Mouse (Mus musculus): ENCODE data around the gene Exoc7. TPM values are rescaled to one million over a fixed set of nuclear protein-coding genes. Genes with fewer than 3 reads are reported as not detected.

Gene Exoc7
- polyA plus RNA-seq, 1 experiment: 31.5 TPM

GRCm38 (mm10) chr11:116244580-116244979 is 62.5 kb downstream of the Exoc7 start:
- Histone ChIP-seq H3K27me3 (ENCODE audit: control insufficient read depth, insufficient read depth, insufficient read length) (no peaks in the 10 kb centered on the region), H3K79me3 (ENCODE audit: low read depth) (no peaks in the 10 kb centered on the region), H3K4me3 (ENCODE audit: insufficient read depth, poor library complexity, severe bottlenecking) (no peak overlapping the region), H3ac (ENCODE audit: control insufficient read depth, insufficient read length, low read depth) (no peak overlapping the region), H3K79me2 (ENCODE audit: control insufficient read depth, insufficient read depth) (no peaks in the 10 kb centered on the region), H3K36me3 (ENCODE audit: control insufficient read depth, insufficient read depth) (peaks cover 50% of the 10 kb centered on the region)
- TF ChIP-seq CEBPB (IDR thresholded peaks at IDR 0.05; ENCODE audit: low read depth): no peak
- TF ChIP-seq FOSL1 (IDR thresholded peaks at IDR 0.05; ENCODE audit: insufficient read depth, low read length, poor library complexity, severe bottlenecking): no peak
- no peak for TF ChIP-seq MYOG (IDR thresholded peaks at IDR 0.05; ENCODE audit: control insufficient read depth, extremely low read depth, insufficient read length)
- TF ChIP-seq MYOD1 (IDR thresholded peaks at IDR 0.05; ENCODE audit: control insufficient read depth, insufficient read length, low read depth): no peak
- TF ChIP-seq CTCF (IDR thresholded peaks at IDR 0.05; ENCODE audit: control insufficient read depth, insufficient read depth, insufficient read length): no peak
- TF ChIP-seq MAX (IDR thresholded peaks at IDR 0.05): no peak
- no peak for TF ChIP-seq USF1 (IDR thresholded peaks at IDR 0.05; ENCODE audit: low read depth)

- H3ac ChIP-seq (ENCODE audit: control insufficient read depth, insufficient read length, low read depth): no peak overlapping the region
- no peaks in the 10 kb centered on the region for H3K27me3 ChIP-seq (ENCODE audit: control insufficient read depth, insufficient read depth, insufficient read length)
- H3K79me2 ChIP-seq (ENCODE audit: control insufficient read depth, insufficient read depth): no peaks in the 10 kb centered on the region
- H3K79me3 ChIP-seq (ENCODE audit: low read depth): no peaks in the 10 kb centered on the region
- TF ChIP-seq CEBPB (IDR thresholded peaks at IDR 0.05; ENCODE audit: low read depth) (no peak), FOSL1 (IDR thresholded peaks at IDR 0.05; ENCODE audit: insufficient read depth, low read length, poor library complexity, severe bottlenecking) (no peak), MAX (IDR thresholded peaks at IDR 0.05) (no peak), CTCF (IDR thresholded peaks at IDR 0.05; ENCODE audit: control insufficient read depth, insufficient read depth, insufficient read length) (no peak), USF1 (IDR thresholded peaks at IDR 0.05; ENCODE audit: low read depth) (no peak), MYOG (IDR thresholded peaks at IDR 0.05; ENCODE audit: control insufficient read depth, extremely low read depth, insufficient read length) (no peak), MYOD1 (IDR thresholded peaks at IDR 0.05; ENCODE audit: control insufficient read depth, insufficient read length, low read depth) (no peak)
- peaks cover 23% of the 10 kb centered on the region for H3K36me3 ChIP-seq (ENCODE audit: control insufficient read depth, insufficient read depth)
- H3K4me3 ChIP-seq (ENCODE audit: insufficient read depth, poor library complexity, severe bottlenecking): no peak overlapping the region
Observed at GRCm38 (mm10) chr11:116241744-116242235, 65.2 kb downstream of the Exoc7 start.

GRCm38 (mm10) chr11:116239797-116240196 is 67.2 kb downstream of the Exoc7 start:
- Histone ChIP-seq H3K79me2 (ENCODE audit: control insufficient read depth, insufficient read depth) (no peaks in the 10 kb centered on the region), H3K36me3 (ENCODE audit: control insufficient read depth, insufficient read depth) (peaks cover 3% of the 10 kb centered on the region), H3K79me3 (ENCODE audit: low read depth) (no peaks in the 10 kb centered on the region), H3K4me3 (ENCODE audit: insufficient read depth, poor library complexity, severe bottlenecking) (no peak overlapping the region), H3K27me3 (ENCODE audit: control insufficient read depth, insufficient read depth, insufficient read length) (no peaks in the 10 kb centered on the region), H3ac (ENCODE audit: control insufficient read depth, insufficient read length, low read depth) (no peak overlapping the region)
- no peak for TF ChIP-seq FOSL1 (IDR thresholded peaks at IDR 0.05; ENCODE audit: insufficient read depth, low read length, poor library complexity, severe bottlenecking)
- TF ChIP-seq MAX (IDR thresholded peaks at IDR 0.05): no peak
- TF ChIP-seq CEBPB (IDR thresholded peaks at IDR 0.05; ENCODE audit: low read depth): no peak
- TF ChIP-seq MYOD1 (IDR thresholded peaks at IDR 0.05; ENCODE audit: control insufficient read depth, insufficient read length, low read depth): no peak
- TF ChIP-seq CTCF (IDR thresholded peaks at IDR 0.05; ENCODE audit: control insufficient read depth, insufficient read depth, insufficient read length): no peak
- TF ChIP-seq USF1 (IDR thresholded peaks at IDR 0.05; ENCODE audit: low read depth): no peak
- no peak for TF ChIP-seq MYOG (IDR thresholded peaks at IDR 0.05; ENCODE audit: control insufficient read depth, extremely low read depth, insufficient read length)

Other genes starting within 250 kb of the Exoc7 start
- gene Unc13d, start 229.3 kb downstream of the Exoc7 start, polyA plus RNA-seq (2012; fragmentation: generic; extraction: Trizol): 0.43 TPM
- 87.6 TPM for gene Wbp2, start 220.2 kb downstream of the Exoc7 start, polyA plus RNA-seq (2012; fragmentation: generic; extraction: Trizol)
- 95.4 TPM for gene Trim47, start 180.0 kb downstream of the Exoc7 start, polyA plus RNA-seq (2012; fragmentation: generic; extraction: Trizol)
- 2.7 TPM for gene Trim65, start 176.1 kb downstream of the Exoc7 start, polyA plus RNA-seq (2012; fragmentation: generic; extraction: Trizol)
- 121 TPM for gene Mrpl38, start 168.4 kb downstream of the Exoc7 start, polyA plus RNA-seq (2012; fragmentation: generic; extraction: Trizol)
- 46.9 TPM for gene Fbf1, start 139.1 kb downstream of the Exoc7 start, polyA plus RNA-seq (2012; fragmentation: generic; extraction: Trizol)
- 48.8 TPM for gene Ten1, start 108.4 kb downstream of the Exoc7 start, polyA plus RNA-seq (2012; fragmentation: generic; extraction: Trizol)
- 22.4 TPM for gene Acox1, start 108.2 kb downstream of the Exoc7 start, polyA plus RNA-seq (2012; fragmentation: generic; extraction: Trizol)
- 0.13 TPM for gene Evpl, start 69.2 kb downstream of the Exoc7 start, polyA plus RNA-seq (2012; fragmentation: generic; extraction: Trizol)
- gene Srp68, start 33.0 kb downstream of the Exoc7 start, polyA plus RNA-seq (2012; fragmentation: generic; extraction: Trizol): 81.9 TPM
- 0.85 TPM for gene Galr2, start 26.3 kb downstream of the Exoc7 start, polyA plus RNA-seq (2012; fragmentation: generic; extraction: Trizol)
- 0.14 TPM for gene Foxj1, start 28.2 kb upstream of the Exoc7 start, polyA plus RNA-seq (2012; fragmentation: generic; extraction: Trizol)
- 13.2 TPM for gene Rnf157, start 105.8 kb upstream of the Exoc7 start, polyA plus RNA-seq (2012; fragmentation: generic; extraction: Trizol)
- gene Ubald2, start 126.9 kb upstream of the Exoc7 start, polyA plus RNA-seq (2012; fragmentation: generic; extraction: Trizol): 126 TPM
- gene Qrich2, start 159.0 kb upstream of the Exoc7 start, polyA plus RNA-seq (2012; fragmentation: generic; extraction: Trizol): 0.04 TPM
- 81.0 TPM for gene Prpsap1, start 187.0 kb upstream of the Exoc7 start, polyA plus RNA-seq (2012; fragmentation: generic; extraction: Trizol)
- 11.3 TPM for gene Sphk1, start 223.7 kb upstream of the Exoc7 start, polyA plus RNA-seq (2012; fragmentation: generic; extraction: Trizol)